Mouse (Mus musculus) CH12.LX (cell line): ENCODE measurements around the gene Dpysl5. TPM values are rescaled to one million over a fixed set of nuclear protein-coding genes. Genes with fewer than 3 reads are reported as not detected.

Source experiments
- DNase-seq: peaks from one replicate; pipeline ENCODE4 v3.0.0-alpha.2; 2013; ENCODE audit errors: extremely low read depth
- H3K27ac ChIP-seq: 2 replicates; pipeline ENCODE4 v1.5.1; 2012; ENCODE audit warnings: low read depth, mild to moderate bottlenecking, control low read depth, moderate library complexity; ENCODE audit not compliant: insufficient read depth
- H3K27me3 ChIP-seq: replicated peaks from 2 replicates; pipeline ENCODE3; 2012; ENCODE audit warnings: inconsistent platforms
- H3K36me3 ChIP-seq, 2 experiments: replicated peaks in 1 of 2; 2 replicates each; pipeline versions ENCODE3 to v1.6.1; 2012; ENCODE audit warnings: inconsistent platforms in 1 of 2, low read length in 1 of 2, mild to moderate bottlenecking in 1 of 2, mixed read lengths in 1 of 2, moderate library complexity in 1 of 2; ENCODE audit not compliant: control insufficient read depth in 1 of 2, insufficient read depth in 1 of 2
- H3K4me1 ChIP-seq, 2 experiments: 2 replicates each; pipeline ENCODE4 v1.6.1; 2012; ENCODE audit warnings: inconsistent platforms in 1 of 2, moderate library complexity in 1 of 2; ENCODE audit not compliant: insufficient read depth in 2 of 2, control insufficient read depth in 1 of 2
- H3K4me2 ChIP-seq: 2 replicates; pipeline ENCODE4 v1.6.1; 2012; ENCODE audit warnings: low read depth, mild to moderate bottlenecking, control low read depth; ENCODE audit not compliant: poor library complexity, insufficient read depth, severe bottlenecking
- H3K4me3 ChIP-seq, 3 experiments: fragments of 150-350 bp in 1 of 3; sonication (generic) in 1 of 3; replicated peaks in 1 of 3; 2 replicates each; pipeline versions ENCODE3 to v1.5.1; 2011 to 2012; ENCODE audit warnings: low read depth in 2 of 3, low read length in 2 of 3, mild to moderate bottlenecking in 2 of 3, moderate library complexity in 2 of 3, control low read depth in 1 of 3, improper control_type of control experiment in 1 of 3, inconsistent platforms in 1 of 3, mixed read lengths in 1 of 3; ENCODE audit not compliant: poor library complexity in 1 of 3
- H3K79me2 ChIP-seq: replicated peaks from 2 replicates; pipeline ENCODE4 v1.6.1; 2012; ENCODE audit warnings: mild to moderate bottlenecking, moderate library complexity; ENCODE audit not compliant: control insufficient read depth, poor library complexity, insufficient read depth, severe bottlenecking; ENCODE audit errors: extremely low read depth
- H3K9ac ChIP-seq: 2 replicates; pipeline ENCODE4 v1.6.1; 2012; ENCODE audit warnings: low read depth, mild to moderate bottlenecking, control low read depth, moderate library complexity; ENCODE audit not compliant: insufficient read depth
- H3K9me3 ChIP-seq: replicated peaks from 2 replicates; pipeline ENCODE3; 2012; ENCODE audit warnings: low read length, inconsistent platforms, mixed read lengths
- BHLHE40 ChIP-seq: IDR thresholded peaks from 2 replicates; pipeline ENCODE4 v1.6.1; 2011; ENCODE audit warnings: mild to moderate bottlenecking, low read depth, low read length, improper control_type of control experiment
- CHD1 ChIP-seq: IDR thresholded peaks from 2 replicates; pipeline ENCODE4 v1.6.1; 2012; ENCODE audit warnings: low read depth, low read length, improper control_type of control experiment, inconsistent platforms
- CTCF ChIP-seq, 2 experiments: IDR thresholded peaks in 1 of 2; conservative IDR thresholded peaks in 1 of 2; 2 replicates each; pipeline ENCODE4 v1.5.1; 2011 to 2012; ENCODE audit warnings: low read depth in 2 of 2, low read length in 2 of 2, improper control_type of control experiment in 1 of 2, inconsistent platforms in 1 of 2, mild to moderate bottlenecking in 1 of 2, moderate library complexity in 1 of 2
- E2F4 ChIP-seq: IDR thresholded peaks from 2 replicates; pipeline ENCODE4 v1.6.1; 2011; ENCODE audit warnings: low read depth, low read length, improper control_type of control experiment; ENCODE audit not compliant: insufficient replicate concordance
- ELF1 ChIP-seq: IDR thresholded peaks from 2 replicates; pipeline ENCODE4 v1.6.1; 2014; ENCODE audit warnings: low read depth, mild to moderate bottlenecking, inconsistent platforms, low read length, improper control_type of control experiment
- EP300 ChIP-seq: IDR thresholded peaks from 2 replicates; pipeline ENCODE4 v1.6.1; 2011; ENCODE audit warnings: low read length, improper control_type of control experiment
- ETS1 ChIP-seq: conservative IDR thresholded peaks from 2 replicates; pipeline ENCODE4 v1.6.1; 2012; ENCODE audit warnings: low read depth, mild to moderate bottlenecking, inconsistent platforms, low read length, improper control_type of control experiment, moderate library complexity
- HCFC1 ChIP-seq: IDR thresholded peaks from 2 replicates; pipeline ENCODE4 v1.6.1; 2012; ENCODE audit warnings: low read depth, mild to moderate bottlenecking, inconsistent platforms, low read length, improper control_type of control experiment
- IRF4 ChIP-seq: IDR thresholded peaks from 2 replicates; pipeline ENCODE4 v1.6.1; 2014; ENCODE audit warnings: low read depth, mild to moderate bottlenecking, inconsistent platforms, low read length, improper control_type of control experiment
- KAT2A ChIP-seq: IDR thresholded peaks from 2 replicates; pipeline ENCODE4 v1.6.1; 2012; ENCODE audit warnings: low read length, improper control_type of control experiment, inconsistent platforms; ENCODE audit not compliant: insufficient replicate concordance
- MAFK ChIP-seq: IDR thresholded peaks from 2 replicates; pipeline ENCODE4 v1.6.1; 2011; ENCODE audit warnings: low read length, improper control_type of control experiment; ENCODE audit not compliant: insufficient replicate concordance
- MAZ ChIP-seq: IDR thresholded peaks from 2 replicates; pipeline ENCODE4 v1.6.1; 2012; ENCODE audit warnings: low read depth, mild to moderate bottlenecking, inconsistent platforms, low read length, improper control_type of control experiment, moderate library complexity
- MEF2A ChIP-seq: IDR thresholded peaks from 2 replicates; pipeline ENCODE4 v1.6.1; 2014; ENCODE audit warnings: low read depth, mild to moderate bottlenecking, inconsistent platforms, low read length, improper control_type of control experiment, borderline replicate concordance
- MXI1 ChIP-seq: IDR thresholded peaks from 2 replicates; pipeline ENCODE4 v1.6.1; 2011; ENCODE audit warnings: mild to moderate bottlenecking, low read depth, low read length, improper control_type of control experiment
- MYC ChIP-seq: IDR thresholded peaks from 2 replicates; pipeline ENCODE4 v1.6.1; 2011; ENCODE audit warnings: low read depth, mild to moderate bottlenecking, improper control_type of control experiment, low read length
- NELFE ChIP-seq: IDR thresholded peaks from 2 replicates; pipeline ENCODE4 v1.6.1; 2011; ENCODE audit warnings: low read depth, low read length, improper control_type of control experiment
- NRF1 ChIP-seq: IDR thresholded peaks from 2 replicates; pipeline ENCODE4 v1.6.1; 2014; ENCODE audit warnings: low read depth, mild to moderate bottlenecking, inconsistent platforms, low read length, improper control_type of control experiment, moderate library complexity
- PAX5 ChIP-seq: IDR thresholded peaks from 2 replicates; pipeline ENCODE4 v1.6.1; 2012; ENCODE audit warnings: low read length, inconsistent platforms, mixed read lengths
- POLR2AphosphoS2 ChIP-seq: IDR thresholded peaks from 2 replicates; pipeline ENCODE4 v1.6.1; 2011; ENCODE audit warnings: low read depth, low read length, improper control_type of control experiment
- RAD21 ChIP-seq: IDR thresholded peaks from 2 replicates; pipeline ENCODE4 v1.6.1; 2011; ENCODE audit warnings: low read depth, mild to moderate bottlenecking, low read length, improper control_type of control experiment, moderate library complexity
- RCOR1 ChIP-seq: conservative IDR thresholded peaks from 2 replicates; pipeline ENCODE4 v1.6.1; 2012; ENCODE audit warnings: low read depth, mild to moderate bottlenecking, inconsistent platforms, low read length, improper control_type of control experiment
- SIN3A ChIP-seq: IDR thresholded peaks from 2 replicates; pipeline ENCODE4 v1.6.1; 2012; ENCODE audit warnings: low read length, improper control_type of control experiment, inconsistent platforms
- SMC3 ChIP-seq: IDR thresholded peaks from 2 replicates; pipeline ENCODE4 v1.6.1; 2011; ENCODE audit warnings: low read depth, low read length, improper control_type of control experiment
- UBTF ChIP-seq: IDR thresholded peaks from 2 replicates; pipeline ENCODE4 v1.6.1; 2012; ENCODE audit warnings: low read depth, mild to moderate bottlenecking, inconsistent platforms, low read length, improper control_type of control experiment, moderate library complexity
- USF1 ChIP-seq: IDR thresholded peaks from 2 replicates; pipeline ENCODE4 v1.6.1; 2014; ENCODE audit warnings: low read depth, mild to moderate bottlenecking, inconsistent platforms, low read length, improper control_type of control experiment
- USF2 ChIP-seq: conservative IDR thresholded peaks from 2 replicates; pipeline ENCODE4 v1.6.1; 2011; ENCODE audit warnings: low read depth, low read length, improper control_type of control experiment
- ZKSCAN1 ChIP-seq: IDR thresholded peaks from 2 replicates; pipeline ENCODE4 v1.6.1; 2012; ENCODE audit warnings: low read depth, inconsistent platforms, low read length, improper control_type of control experiment, borderline replicate concordance
- ZMIZ1 ChIP-seq: IDR thresholded peaks from 2 replicates; pipeline ENCODE4 v1.6.1; 2012; ENCODE audit warnings: low read depth, mild to moderate bottlenecking, inconsistent platforms, low read length, improper control_type of control experiment
- dilution Hi-C: fragments of 300-500 bp; cut with MboI; formaldehyde crosslinking; loops from 2 replicates; pipeline ENCODE4 v1.14.3; 2020; ENCODE audit warnings: low sequenced_read_pairs; ENCODE audit not compliant: extremely low pct_unique_long_range_greater_than_20kb, extremely low pct_ligation_motif_present
- in situ Hi-C: fragments of 300-500 bp; cut with MboI; formaldehyde crosslinking; loops from 3 replicates; pipeline ENCODE4 v1.14.3; 2019; ENCODE audit warnings: low sequenced_read_pairs, low pct_ligation_motif_present, low pct_unique_long_range_greater_than_20kb, mixed read lengths
- polyA plus RNA-seq: library from polyadenylated mRNA; unstranded; fragments of >175 nt; gene quantifications from 2 replicates; pipeline ENCODE4 v1.2.1, GENCODE M21; 2012; ENCODE audit warnings: low read depth; ENCODE audit not compliant: insufficient read length
- total RNA-seq, 2 experiments: library from RNA; depleted of rRNA; stranded (reverse); fragments of 300-350 nt in 1 of 2; fragments of >200 nt in 1 of 2; gene quantifications; 2 replicates each; pipeline ENCODE4 v1.2.3; 2012 to 2014

The Dpysl5 gene
- total and polyA plus RNA-seq, 3 experiments, result 0.21 TPM; not detected in 2

DNA sequence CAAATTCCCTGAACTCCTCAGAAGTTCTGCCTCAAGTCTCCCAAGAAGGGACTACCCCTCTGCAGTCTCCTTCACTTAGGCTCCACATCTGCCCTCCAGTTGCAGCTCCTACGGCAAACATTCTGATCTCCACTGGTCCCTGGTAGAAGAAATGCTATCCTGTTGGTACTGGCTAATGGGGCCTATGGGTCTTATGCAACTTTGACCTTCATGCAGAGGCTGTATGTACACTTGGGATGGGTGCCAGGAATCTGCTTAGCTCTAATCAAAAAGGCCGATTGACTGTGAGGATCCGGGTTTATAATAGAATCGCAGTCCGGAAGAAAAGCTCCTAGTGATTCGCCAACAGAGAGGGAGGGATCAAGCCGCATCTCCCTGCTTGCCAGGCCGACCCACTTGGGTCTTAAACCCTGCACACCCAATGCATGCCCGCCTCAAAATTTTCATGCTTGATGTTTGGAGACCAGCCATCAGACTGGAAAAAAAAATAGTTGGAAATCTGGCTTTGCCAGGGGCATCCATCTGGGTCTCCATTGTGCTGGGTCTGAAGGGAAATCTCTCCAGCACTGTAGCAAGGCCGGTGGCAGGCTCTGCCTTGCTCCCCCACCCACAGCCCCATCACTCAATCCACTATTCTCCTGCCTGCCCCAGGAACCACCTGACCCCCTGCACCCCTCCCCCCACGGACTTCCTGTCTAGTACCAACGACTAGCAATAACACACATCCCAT is 38.4 kb downstream of the Dpysl5 start:
- H3K4me2 ChIP-seq, result no peak overlapping the region
- TF ChIP-seq PAX5, result no peak
- no peak for TF ChIP-seq BHLHE40
- no peak for TF ChIP-seq USF1
- TF ChIP-seq MAFK, result no peak
- no peak for TF ChIP-seq HCFC1
- no peak for TF ChIP-seq EP300
- TF ChIP-seq NELFE, result no peak
- TF ChIP-seq ELF1, result no peak
- TF ChIP-seq MXI1, result no peak
- no peak for TF ChIP-seq SIN3A
- TF ChIP-seq SMC3, result no peak
- no peak for TF ChIP-seq KAT2A
- no peak for TF ChIP-seq IRF4
- no peak for TF ChIP-seq CHD1
- no peak for TF ChIP-seq MAZ
- TF ChIP-seq UBTF, result no peak
- TF ChIP-seq USF2, result no peak
- no peak for TF ChIP-seq ETS1
- TF ChIP-seq ZKSCAN1, result no peak
- no peak for TF ChIP-seq E2F4
- H3K36me3 ChIP-seq, result no peaks in the 10 kb centered on the region
- H3K4me1 ChIP-seq, result 0 out of 4 replicates have a peak, but pooled peaks cover 0 to 4% of the 10 kb centered on the region in 2 experiments
- dilution Hi-C loops (no loop called here), in situ Hi-C loops (no loop called here)
- H3K27me3 ChIP-seq, result peaks cover 41% of the 10 kb centered on the region
- H3K79me2 ChIP-seq, result no peaks in the 10 kb centered on the region
- DNase-seq, result no peak
- no peaks in the 10 kb centered on the region for H3K9me3 ChIP-seq
- H3K9ac ChIP-seq, result no peak overlapping the region
- H3K27ac ChIP-seq, result no peak overlapping the region
- no peak overlapping the region for H3K4me3 ChIP-seq

DNA sequence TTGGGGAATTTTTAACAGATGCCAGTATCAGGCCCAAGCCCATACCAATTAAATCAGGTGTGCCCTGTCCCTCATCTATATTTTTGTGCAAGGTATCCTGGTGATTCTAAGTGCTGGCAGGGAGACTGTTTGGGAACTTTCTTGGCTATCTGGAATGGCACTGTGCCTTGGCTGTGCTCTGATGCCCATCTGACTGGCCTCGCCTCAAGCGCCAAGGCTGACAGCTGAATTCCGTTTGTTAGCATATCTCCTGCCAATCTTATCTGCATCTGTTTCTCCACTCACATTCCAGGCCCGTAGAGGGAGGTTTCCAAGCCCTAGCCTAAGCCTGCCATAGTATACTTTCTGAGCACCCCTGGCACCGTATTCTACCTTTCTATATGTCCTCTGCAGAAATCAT is 39.7 kb downstream of the Dpysl5 start:
- TF ChIP-seq RCOR1 (no peak), RAD21 (no peak), MEF2A (no peak), MAFK (no peak), POLR2AphosphoS2 (no peak), PAX5 (no peak), NRF1 (no peak), CTCF (conservative IDR thresholded peaks at IDR 0.05 in 1 of 2, IDR thresholded peaks at IDR 0.05 in 1 of 2; ENCODE audit: low read depth in 2 of 2, low read length in 2 of 2) (no peak), BHLHE40 (no peak), MYC (no peak), ZMIZ1 (no peak)

More for the DNA sequence above, 39.7 kb downstream of the Dpysl5 start:
- in situ Hi-C loops (no loop called here), dilution Hi-C loops (no loop called here)
- Histone ChIP-seq H3K4me1 (0 out of 4 replicates have a peak, but pooled peaks cover 0 to 4% of the 10 kb centered on the region in 2 experiments), H3K4me3 (no peak overlapping the region), H3K36me3 (no peaks in the 10 kb centered on the region), H3K79me2 (no peaks in the 10 kb centered on the region), H3K4me2 (no peak overlapping the region), H3K27ac (no peak overlapping the region), H3K9ac (no peak overlapping the region), H3K27me3 (peaks cover 41% of the 10 kb centered on the region), H3K9me3 (no peaks in the 10 kb centered on the region)
- no peak for DNase-seq
